Mouse (Mus musculus) C2C12 (cell line): Measurements from ENCODE around the gene Vmn2r13. TPM values are rescaled to one million over a fixed set of nuclear protein-coding genes. Genes with fewer than 3 reads are reported as not detected.
"Not testable (repeated sequence)": the region's sequence is repeated elsewhere in the genome, so short reads cannot be mapped to it uniquely, and the experiment has no call there.

Experiments
- H3K27me3 ChIP-seq: one replicate; pipeline ENCODE4 v1.6.1; 2011; ENCODE audit not compliant: control insufficient read depth, insufficient read depth, insufficient read length
- H3K36me3 ChIP-seq: one replicate; pipeline ENCODE4 v1.6.1; 2011; ENCODE audit not compliant: control insufficient read depth, insufficient read depth
- H3K4me3 ChIP-seq: one replicate; pipeline ENCODE4 v1.5.1; 2011; ENCODE audit warnings: mild to moderate bottlenecking, control low read depth; ENCODE audit not compliant: poor library complexity, insufficient read depth, severe bottlenecking
- H3K79me2 ChIP-seq: one replicate; pipeline ENCODE4 v1.6.1; 2011; ENCODE audit not compliant: control insufficient read depth, insufficient read depth
- H3K79me3 ChIP-seq: one replicate; pipeline ENCODE4 v1.6.1; 2011; ENCODE audit warnings: low read depth, control low read depth
- H3ac ChIP-seq: one replicate; pipeline ENCODE3; 2011; ENCODE audit warnings: low read depth; ENCODE audit not compliant: control insufficient read depth, insufficient read length
- CEBPB ChIP-seq: IDR thresholded peaks from one replicate; pipeline ENCODE4 v1.6.1; 2011; ENCODE audit warnings: low read depth, mild to moderate bottlenecking, control low read depth, moderate library complexity
- CTCF ChIP-seq: IDR thresholded peaks from one replicate; pipeline ENCODE4 v1.5.1; 2011; ENCODE audit not compliant: control insufficient read depth, insufficient read depth, insufficient read length
- FOSL1 ChIP-seq: IDR thresholded peaks from one replicate; pipeline ENCODE4 v1.8.0; 2011; ENCODE audit warnings: mild to moderate bottlenecking, low read length; ENCODE audit not compliant: poor library complexity, insufficient read depth, severe bottlenecking
- MAX ChIP-seq: IDR thresholded peaks from one replicate; pipeline ENCODE4 v1.6.1; 2011; ENCODE audit warnings: mild to moderate bottlenecking, control low read depth
- MYOD1 ChIP-seq: IDR thresholded peaks from one replicate; pipeline ENCODE4 v1.6.1; 2011; ENCODE audit warnings: low read depth; ENCODE audit not compliant: control insufficient read depth, insufficient read length
- MYOG ChIP-seq: IDR thresholded peaks from one replicate; pipeline ENCODE4 v1.6.1; 2011; ENCODE audit not compliant: control insufficient read depth, insufficient read length; ENCODE audit errors: extremely low read depth
- USF1 ChIP-seq: IDR thresholded peaks from one replicate; pipeline ENCODE4 v1.6.1; 2011; ENCODE audit warnings: low read depth, mild to moderate bottlenecking, control low read depth, moderate library complexity
- long read RNA-seq, 2 experiments: library from polyadenylated mRNA; unstranded; transcript quantifications; one replicate each; pipeline ENCODE4 v2.0.0; 2019 to 2020
- polyA plus RNA-seq: library from polyadenylated mRNA; unstranded; fragments of >200 nt; fragmentation: generic; extraction: Trizol; gene quantifications from one replicate; pipeline ENCODE4 v1.2.1, GENCODE M21; 2012; ENCODE audit warnings: missing spikeins

Gene Vmn2r13
- 0.04 TPM for polyA plus RNA-seq
- long read RNA-seq, experiment 1: 0 reads
- long read RNA-seq, experiment 2, partial matches to known transcripts: 0 of 3 reads
- long read RNA-seq, experiment 2, other reads (novel, unspliced or antisense): 3 of 3 reads

DNA sequence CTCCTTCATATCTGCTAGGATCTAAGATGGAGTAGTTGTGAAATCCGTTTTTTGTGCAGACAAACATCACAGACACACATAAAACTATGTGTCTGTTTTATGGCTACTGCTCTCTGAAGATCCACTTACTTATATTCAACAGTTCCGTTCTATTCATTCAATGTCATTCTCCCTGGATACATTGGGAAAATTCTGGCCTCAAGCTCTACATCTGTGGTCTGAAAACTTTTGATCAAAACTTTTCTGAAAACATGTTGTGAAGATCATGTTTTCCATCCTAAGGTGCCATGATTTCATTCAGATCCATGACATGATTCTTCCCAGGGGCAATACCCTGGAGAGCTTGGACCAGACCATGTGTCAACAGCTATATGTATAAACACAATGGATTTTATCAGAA is at the start of gene Vmn2r13:
TSS of gene Vmn2r13 (minus strand) at position 101 of the 400 bp plus-strand sequence.
- H3K36me3 ChIP-seq, H3ac ChIP-seq, H3K79me3 ChIP-seq, H3K4me3 ChIP-seq, H3K27me3 ChIP-seq, H3K79me2 ChIP-seq: not testable (repeated sequence)

DNA sequence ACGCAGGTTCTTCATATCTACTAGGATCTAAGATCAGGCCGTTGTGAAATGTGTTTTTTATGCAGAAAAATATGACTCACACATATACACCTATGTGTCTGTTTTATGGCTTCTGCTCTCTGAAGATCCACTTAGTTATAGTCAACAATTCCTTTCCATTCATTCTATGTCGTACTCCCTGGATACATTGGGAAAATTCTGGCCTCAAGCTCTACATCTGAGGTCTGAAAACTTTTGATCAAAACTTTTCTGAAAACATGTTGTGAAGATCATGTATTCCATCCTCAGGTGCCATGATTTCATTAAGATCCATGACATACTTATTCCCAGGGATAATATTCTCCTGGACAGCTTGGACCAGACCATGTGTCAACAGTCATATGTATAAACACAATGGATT is 32.6 kb upstream of the Vmn2r13 start, which contains the start of gene Vmn2r14:
TSS of gene Vmn2r14 (minus strand) at position 101 of the 400 bp plus-strand sequence.
- H3K27me3 ChIP-seq: no peaks in the 10 kb centered on the region
- H3K79me3 ChIP-seq: no peaks in the 10 kb centered on the region
- no peaks in the 10 kb centered on the region for H3K36me3 ChIP-seq
- H3K4me3 ChIP-seq: no peak within 1 kb of the TSS
- no peaks in the 10 kb centered on the region for H3K79me2 ChIP-seq
- no peak for TF ChIP-seq FOSL1
- TF ChIP-seq USF1: no peak
- TF ChIP-seq MYOG: no peak
- TF ChIP-seq CTCF: no peak
- no peak for TF ChIP-seq CEBPB
- TF ChIP-seq MYOD1: no peak
- no peak for TF ChIP-seq MAX
- no peak within 1 kb of the TSS for H3ac ChIP-seq

DNA sequence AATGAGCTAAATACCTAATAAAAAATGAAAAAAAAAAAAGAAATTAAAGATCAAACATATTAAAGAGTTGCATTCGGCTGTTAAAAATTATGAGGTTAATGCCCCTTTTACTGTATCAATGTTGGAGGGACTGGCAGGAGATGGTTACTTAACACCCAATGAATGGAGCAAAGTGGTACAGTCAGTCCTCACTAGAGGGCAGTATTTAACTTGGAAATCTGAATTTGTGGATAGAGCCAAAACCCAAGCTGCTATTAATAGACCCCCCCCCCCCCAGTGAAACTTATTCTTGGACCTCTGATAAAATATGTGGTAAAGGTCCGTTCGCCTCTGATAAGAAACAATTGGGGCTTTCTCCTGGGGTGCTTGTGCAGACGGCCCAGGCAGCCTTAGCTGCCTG is 25.1 kb downstream of the Vmn2r13 start:
- not testable (repeated sequence) for H3K4me3 ChIP-seq, H3K79me2 ChIP-seq, H3K27me3 ChIP-seq, H3ac ChIP-seq, H3K36me3 ChIP-seq, H3K79me3 ChIP-seq

DNA sequence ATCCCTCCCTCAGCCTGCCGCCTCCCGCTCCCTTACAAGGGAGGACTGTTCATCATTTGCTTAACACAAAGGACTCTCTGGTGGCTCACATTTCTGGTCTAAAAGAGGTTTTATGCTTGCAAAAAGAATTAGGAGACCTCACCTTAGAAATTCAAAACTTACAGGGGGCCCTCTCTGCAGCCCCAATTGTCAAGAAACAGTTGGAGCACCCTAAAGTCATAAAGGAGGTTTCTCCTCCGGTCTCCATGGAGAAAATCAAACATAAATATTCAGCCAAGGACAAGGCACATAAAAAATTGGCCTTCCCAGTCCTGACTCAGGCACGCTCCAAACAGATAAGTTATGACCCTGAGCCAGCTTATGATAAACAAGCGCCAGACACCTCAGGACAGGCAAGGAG is 31.9 kb downstream of the Vmn2r13 start:
- H3ac ChIP-seq: no peak overlapping the region
- no peaks in the 10 kb centered on the region for H3K27me3 ChIP-seq
- no peaks in the 10 kb centered on the region for H3K79me3 ChIP-seq
- TF ChIP-seq CTCF (no peak), FOSL1 (no peak), CEBPB (no peak), MYOD1 (no peak), MAX (no peak), USF1 (no peak)
- H3K36me3 ChIP-seq: no peaks in the 10 kb centered on the region
- peak overlapping the region; percentile 26 for H3K4me3 ChIP-seq
- no peaks in the 10 kb centered on the region for H3K79me2 ChIP-seq

GRCm38 (mm10) chr5:109159576-109159975 is 32.4 kb downstream of the Vmn2r13 start:
- not testable (repeated sequence) for H3K27me3 ChIP-seq, H3K36me3 ChIP-seq, H3ac ChIP-seq, H3K79me3 ChIP-seq, H3K79me2 ChIP-seq
- H3K4me3 ChIP-seq: peak overlapping the region; percentile 26

DNA sequence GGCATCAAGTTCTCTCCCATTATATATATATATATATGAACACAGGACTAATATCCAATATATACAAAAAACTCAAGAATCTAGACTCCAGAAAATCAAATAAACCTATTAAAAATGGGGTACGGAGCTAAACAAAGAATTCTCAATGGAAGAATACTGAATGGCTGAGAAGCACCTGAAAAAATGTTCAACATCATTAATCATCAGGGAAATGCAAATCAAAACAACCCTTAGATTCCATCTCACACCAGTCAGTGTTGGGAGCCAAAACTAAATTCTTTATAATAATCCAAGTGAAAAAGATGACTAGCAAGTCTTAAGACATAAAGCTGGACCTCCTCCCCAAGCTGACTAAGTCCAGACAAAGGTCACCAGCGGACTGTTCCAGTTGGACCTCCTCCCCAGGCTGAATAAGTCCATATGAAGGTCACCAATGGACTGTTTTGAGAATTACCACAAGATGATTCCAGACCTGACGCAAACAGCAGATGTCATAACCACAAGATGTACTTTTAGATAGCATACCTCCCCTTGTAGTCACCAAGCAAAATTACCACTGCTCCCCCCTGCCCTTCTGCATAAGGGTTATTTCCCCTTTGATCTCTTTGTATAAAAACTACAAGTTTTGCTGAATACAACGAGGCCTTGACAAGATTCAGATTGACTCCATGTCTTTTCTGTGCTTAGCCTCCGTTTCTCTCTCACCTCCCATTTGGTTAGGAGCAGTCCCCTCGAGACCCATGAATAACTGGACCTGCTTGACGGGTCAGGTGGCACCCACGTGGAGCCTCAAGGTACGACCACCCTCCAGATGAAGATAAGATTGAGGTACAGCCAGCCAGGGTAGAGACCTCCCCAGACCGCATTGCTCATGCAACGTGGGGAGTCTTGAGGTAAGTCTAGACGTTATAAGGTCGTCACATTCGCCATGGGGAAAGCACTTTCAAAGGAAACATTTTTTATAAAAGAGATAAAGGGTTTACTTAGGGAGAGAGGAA is 33.2 kb downstream of the Vmn2r13 start:
- H3K79me3 ChIP-seq, H3K36me3 ChIP-seq, H3K4me3 ChIP-seq, H3K27me3 ChIP-seq, H3K79me2 ChIP-seq: not testable (repeated sequence)
- peak; percentile 49 for TF ChIP-seq MYOD1
- peak overlapping the region; percentile 44 for H3ac ChIP-seq
